Mouse (Mus musculus): Measurements from ENCODE around the gene Reps2.

- TF ChIP-seq CTCF (IDR thresholded peaks at IDR 0.05), result no peak
- TF ChIP-seq EP300 (IDR thresholded peaks at IDR 0.05), result no peak
These were observed 35.4 kb upstream of the Reps2 start for GRCm38 (mm10) chrX:162678820-162679219.

All from lung, postnatal 0 days (tissue).